Mouse (Mus musculus) spleen, adult 2 months (tissue): ENCODE data around the gene Cactin.

ENCODE experiments used
- CTCF ChIP-seq: fragments of 200-500 bp; IDR thresholded peaks from 2 replicates; pipeline ENCODE4 v1.5.1; 2011; ENCODE audit warnings: mild to moderate bottlenecking, inconsistent platforms; ENCODE audit not compliant: insufficient read depth, insufficient read length, insufficient replicate concordance; ENCODE audit errors: extremely low read depth
- POLR2A ChIP-seq: fragments of 200-500 bp; IDR thresholded peaks from 2 replicates; pipeline ENCODE4 v1.6.1; 2011; ENCODE audit warnings: low read depth, low read length, inconsistent platforms

GRCm38 (mm10) chr10:81358209-81358608, 37.3 kb downstream of the Cactin start:
- no peak for TF ChIP-seq CTCF
- TF ChIP-seq POLR2A, result no peak
